Mouse (Mus musculus): ENCODE measurements around the gene Eif3l.

- TF ChIP-seq CTCF (IDR thresholded peaks at IDR 0.05; ENCODE audit: low read depth, low read length) (no peak), GATA1 (IDR thresholded peaks at IDR 0.05; ENCODE audit: borderline replicate concordance, low read length) (no peak), TAL1 (conservative IDR thresholded peaks at IDR 0.05; ENCODE audit: low read depth, low read length) (peak; percentile 27; the same call in 1 of the 2 replicates), GATA2 (IDR thresholded peaks at IDR 0.05; ENCODE audit: borderline replicate concordance, low read depth, low read length) (no peak), POLR2AphosphoS5 (IDR thresholded peaks at IDR 0.05; ENCODE audit: insufficient replicate concordance, low read depth, low read length) (no peak)
Observed at GRCm38 (mm10) chr15:79068416-79068815, 6.6 kb upstream of the Eif3l start.
